Mouse (Mus musculus): ENCODE results near the gene Syne1.

The Syne1 gene

DNA sequence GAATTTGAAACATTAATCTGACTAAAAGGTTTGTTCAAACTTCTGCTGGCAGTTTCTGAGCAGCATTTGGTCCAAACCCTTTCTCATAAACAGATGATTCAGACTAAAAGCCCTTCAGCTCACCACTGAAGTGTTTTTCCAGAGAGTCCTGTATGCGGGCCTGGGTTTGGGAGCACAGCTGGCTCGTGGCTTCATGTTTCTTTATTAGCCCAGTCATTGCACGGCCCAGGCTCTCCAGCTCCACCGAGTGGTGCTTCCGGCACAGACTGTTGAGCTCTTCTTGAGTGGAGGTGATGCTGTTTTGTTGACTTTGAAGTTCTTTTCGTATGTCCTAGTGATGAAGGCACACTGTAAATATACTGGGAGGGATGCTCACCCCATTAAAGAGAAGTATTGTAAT, 245.7 kb downstream of the Syne1 start:
- no peak for DNase-seq (ENCODE audit: low spot score)

DNA sequence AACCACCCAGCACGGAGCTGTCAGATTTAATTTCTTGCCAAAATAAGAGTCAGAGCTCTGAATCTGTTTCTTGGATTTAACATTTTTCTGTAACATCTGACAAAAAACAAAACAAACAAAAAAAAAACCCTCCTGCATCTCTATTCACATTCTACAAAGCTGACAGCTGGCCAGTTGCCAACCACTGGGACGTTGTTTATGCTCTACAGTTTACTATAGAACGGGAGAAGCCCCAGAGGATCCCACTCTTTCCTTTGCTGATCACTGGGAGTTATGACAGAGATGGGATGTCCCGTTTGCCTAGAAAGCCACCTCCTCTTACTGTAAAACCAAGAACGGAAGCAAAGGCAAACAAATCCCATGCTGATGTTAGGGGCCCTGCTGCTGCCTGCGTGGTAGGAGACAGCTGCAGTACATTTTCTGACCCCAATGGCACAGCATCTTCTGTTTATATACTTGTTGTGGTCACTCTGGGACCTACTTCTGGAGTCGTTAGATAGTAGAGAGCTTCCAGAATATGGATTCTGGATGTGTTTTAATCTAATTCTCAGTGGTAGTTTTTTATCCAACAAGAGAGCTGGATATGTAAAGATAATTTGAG, 255.9 kb downstream of the Syne1 start:
- DNase-seq (ENCODE audit: low spot score) = peak; percentile 48

DNA sequence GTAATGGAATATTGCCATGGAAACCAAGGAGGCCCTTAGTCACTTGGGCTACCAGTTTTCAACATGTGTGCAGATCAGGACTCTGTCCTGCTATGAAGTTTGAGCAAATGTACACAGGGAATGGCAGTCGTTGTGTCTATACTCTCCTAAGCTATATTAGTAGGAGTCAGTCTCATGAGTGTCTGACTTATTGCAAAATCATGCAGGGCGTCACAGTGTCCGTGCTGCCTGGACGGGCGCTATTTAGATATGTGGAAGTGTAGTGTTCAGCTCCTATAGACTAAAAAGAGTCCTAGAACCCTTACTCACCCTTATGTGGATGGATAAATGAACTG, 261.7 kb downstream of the Syne1 start:
- no peak for DNase-seq (ENCODE audit: low spot score)

DNA sequence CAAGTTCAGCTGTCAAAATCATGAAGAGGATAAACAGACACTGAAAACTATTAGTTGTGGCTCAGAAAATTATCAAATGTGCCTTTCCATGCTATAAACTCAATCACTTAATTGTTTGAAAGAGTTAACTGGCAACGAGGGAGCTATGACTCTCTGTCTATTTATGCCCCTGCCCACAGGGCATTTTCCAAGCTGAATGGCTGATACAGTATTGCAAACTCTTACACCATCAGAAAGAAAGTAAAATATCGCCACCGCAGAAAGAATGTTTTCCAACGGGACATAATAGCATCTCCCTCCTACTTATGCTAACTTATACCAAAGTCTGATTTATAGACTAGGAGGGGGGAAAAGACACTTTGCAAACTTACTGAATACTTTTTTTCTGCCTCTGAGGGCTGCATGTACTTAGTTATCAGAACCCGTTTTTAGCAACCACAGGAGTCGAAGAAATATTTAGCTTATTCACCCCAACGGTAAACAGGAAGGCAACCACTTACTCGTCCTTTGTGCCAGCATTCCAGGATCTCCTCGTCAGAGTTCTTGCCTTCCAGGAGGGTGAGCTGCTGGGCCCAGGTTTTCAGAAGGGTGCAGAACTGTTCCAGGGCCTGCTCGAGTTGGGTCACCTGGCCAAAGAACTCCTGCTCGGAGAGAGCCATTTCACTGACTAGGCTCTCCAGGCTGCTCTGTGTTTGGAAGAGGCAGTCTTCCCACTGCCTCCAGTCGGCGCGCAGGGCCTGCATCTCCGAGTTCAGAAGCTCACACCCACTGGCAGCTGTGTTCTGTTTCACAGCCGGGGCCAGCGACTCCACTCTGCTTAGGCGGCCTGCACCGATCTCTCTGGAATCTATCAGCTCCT, 262.3 kb downstream of the Syne1 start:
- DNase-seq (ENCODE audit: low spot score) = peak; percentile 66

DNA sequence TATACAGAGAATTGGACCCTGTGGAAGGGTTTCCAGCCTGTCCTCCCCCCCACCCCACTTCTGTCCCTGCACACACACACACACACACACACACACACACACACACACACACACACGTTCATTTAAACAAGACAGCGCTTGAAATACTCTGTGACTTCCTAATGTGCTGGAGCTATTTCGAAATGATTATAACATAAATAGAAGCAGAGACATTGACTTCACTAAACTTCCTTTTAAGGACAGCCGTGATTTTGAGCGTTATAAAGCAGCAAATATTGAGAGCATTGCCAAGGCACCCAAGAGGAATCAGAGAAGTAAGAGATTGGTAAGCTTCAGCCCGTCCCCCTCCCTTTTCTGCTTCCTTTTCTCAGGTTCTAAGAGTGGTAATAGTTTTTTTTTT, 263.0 kb downstream of the Syne1 start:
- no peak for DNase-seq (ENCODE audit: low spot score)

DNA sequence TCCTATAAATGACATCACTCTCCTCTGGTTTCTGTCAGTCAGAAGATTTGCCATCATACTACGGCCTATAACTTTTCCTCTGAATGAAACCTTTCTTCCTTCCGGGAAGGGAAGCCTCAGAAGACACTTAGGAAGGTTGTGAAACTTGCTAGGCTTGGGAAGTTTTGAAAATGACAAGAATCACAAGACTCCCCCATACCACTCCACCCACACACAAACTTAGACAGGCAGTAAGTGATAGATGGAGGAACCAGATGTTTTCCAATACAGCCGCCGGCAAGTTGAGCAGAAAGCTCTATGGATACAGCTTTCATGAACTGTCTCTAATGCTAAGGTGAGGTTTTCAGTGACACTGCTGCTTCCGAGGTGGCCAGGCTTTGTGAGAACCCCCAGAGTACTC, 275.5 kb downstream of the Syne1 start:
- DNase-seq (ENCODE audit: low spot score) = no peak

DNA sequence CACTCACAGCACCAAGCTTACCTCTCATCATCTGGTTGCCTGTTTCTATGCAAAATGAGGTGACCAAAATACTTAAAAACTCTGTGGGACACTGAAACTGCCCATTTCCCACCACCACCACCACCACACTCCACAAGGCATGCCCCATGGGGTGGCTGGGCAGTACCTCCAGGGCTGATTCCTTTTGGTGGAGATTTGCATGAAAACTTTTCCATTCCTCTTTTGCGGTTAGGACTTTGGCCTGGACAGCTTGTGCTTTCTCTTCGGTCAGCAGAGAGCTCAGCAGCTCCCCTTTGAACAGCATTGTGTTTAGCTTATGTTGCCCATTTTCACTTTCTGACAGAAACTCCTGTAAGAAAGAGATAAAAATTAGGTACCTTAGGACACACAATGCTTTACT, 280.6 kb downstream of the Syne1 start:
- DNase-seq (ENCODE audit: low spot score) = no peak

DNA sequence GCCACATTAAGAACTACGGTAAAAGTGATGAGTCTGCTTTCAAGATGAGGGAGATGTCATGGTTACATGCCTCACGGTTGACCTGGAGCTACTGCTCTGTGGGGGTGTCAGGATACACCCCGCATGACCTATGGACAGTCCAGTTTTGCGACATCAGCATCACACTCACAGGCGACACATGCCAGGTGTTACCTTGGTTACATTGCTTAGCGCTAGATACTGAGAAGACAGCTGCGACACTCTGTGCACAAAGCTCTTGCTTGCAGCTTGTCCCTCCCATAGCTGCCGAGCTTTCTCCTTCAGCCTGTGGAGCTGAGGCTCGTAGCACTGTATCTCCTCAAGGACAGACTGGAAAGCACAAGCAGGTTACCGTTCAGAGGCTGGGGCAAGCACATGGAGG, 286.9 kb downstream of the Syne1 start:
- no peak for DNase-seq (ENCODE audit: low spot score)

DNA sequence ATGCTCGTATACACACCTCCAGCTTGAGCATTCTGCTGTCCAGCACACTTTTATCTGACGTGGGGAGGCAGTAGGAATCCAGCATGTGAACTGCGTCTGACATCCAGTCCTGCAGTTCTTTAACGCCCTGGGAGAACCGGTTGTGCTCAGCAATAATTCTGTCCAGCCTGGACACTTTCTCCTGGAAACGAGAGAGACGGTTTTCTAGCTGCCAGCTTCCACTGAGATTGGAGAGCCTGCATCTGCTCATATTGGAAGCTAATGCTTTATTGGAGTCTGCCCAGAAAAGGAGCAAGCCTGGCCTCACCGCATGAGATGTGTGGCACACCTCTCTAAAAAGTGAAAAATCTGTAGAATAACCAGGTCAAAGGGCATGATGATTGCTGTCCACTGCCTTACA, 288.6 kb downstream of the Syne1 start:
- no peak for DNase-seq (ENCODE audit: low spot score)

DNA sequence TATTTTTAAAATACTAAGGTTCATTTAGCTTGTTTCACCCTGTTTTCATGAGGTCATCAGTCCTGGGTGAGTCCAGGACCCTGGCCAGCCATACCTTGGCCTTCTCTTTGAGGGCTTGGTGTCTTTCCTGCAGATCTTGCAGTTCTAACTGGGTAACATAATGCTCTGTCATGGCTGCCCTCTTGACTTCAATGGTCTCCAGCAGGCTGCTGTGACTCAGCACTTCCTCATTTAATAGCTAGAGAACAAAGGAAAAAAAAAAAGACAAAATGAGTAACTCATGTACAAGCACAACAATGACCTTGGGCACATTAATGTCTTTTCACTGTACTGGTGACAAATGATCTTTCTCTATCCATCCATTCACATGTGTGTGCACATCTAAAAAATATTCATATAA, 294.6 kb downstream of the Syne1 start:
- DNase-seq (ENCODE audit: low spot score) = no peak

DNA sequence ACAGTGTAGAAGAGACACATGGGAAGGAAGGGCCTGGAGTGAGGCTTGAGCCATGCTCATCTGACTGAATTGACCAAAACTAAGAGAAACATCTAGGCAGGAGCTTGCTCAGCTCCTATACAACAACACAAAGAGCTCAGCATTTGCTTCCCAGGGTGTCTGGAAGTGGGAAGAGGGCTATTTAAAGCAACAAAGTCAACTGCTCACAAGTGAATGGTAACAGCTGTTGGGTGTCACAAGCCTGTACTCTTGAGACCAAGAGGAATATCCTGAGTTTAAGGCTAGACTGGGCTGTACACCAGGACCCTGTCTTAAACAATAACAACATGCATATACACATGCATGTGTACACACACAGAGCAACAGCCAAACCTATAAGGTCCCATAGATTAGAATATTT, 297.5 kb downstream of the Syne1 start:
- no peak for DNase-seq (ENCODE audit: low spot score)

DNA sequence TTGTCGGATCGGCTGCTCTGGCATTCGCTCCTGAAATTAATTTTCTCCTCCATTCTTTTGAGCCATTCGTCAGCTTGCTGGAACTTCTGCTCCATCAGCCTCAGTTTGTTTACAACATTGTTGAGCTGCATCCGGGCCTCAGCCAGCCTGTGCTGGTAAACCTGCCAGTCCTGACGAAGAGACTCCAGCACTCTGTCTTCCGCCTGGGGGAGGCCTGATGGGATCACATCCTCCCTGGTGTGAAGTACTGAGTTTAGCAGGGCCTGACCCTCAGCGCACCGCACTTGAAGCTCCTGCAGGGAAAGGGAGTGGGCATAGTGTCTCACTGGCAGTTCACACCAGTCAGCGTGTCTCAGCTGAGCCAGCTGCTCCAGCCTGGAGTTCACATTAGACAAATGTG, 300.6 kb downstream of the Syne1 start:
- DNase-seq (ENCODE audit: low spot score) = no peak

DNA sequence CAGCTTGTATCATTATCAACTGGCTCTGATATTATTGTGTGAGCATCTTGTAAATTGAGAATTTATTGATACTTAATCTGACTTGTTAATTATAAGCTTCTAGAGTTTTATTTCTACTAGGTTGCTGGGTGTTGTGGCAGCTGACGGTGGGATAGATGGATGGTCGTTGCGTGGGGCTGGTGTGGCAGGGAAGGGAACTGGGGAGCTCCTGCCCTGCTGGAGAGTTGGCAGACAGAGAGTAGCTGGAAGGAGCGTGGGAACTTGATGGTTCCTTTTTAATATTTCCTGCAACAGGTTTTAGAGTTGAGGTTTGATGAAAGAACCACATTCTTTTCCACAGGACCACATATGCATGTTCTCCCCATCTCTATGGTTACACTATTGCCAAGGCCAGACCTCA, 311.6 kb downstream of the Syne1 start:
- DNase-seq (ENCODE audit: low spot score) = no peak

DNA sequence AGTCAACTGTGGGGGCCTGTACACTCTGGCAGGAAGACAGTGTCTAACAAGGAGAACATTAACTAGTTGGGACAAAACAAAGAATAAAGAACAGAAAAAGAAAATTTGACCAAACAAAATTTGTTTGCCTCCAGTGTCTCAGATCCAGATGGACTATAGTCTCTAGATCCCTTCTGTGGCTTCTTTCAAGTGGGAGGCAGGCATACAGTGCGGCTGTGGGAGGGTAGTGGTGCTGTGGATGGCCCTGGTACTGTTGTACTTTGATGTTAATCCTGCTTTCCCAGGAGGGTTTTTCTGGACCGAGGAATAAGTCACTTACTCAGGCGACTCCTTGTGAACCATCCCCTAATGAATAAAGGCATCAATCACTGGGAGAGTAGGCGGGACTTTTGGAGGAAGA, 314.4 kb downstream of the Syne1 start:
- DNase-seq (ENCODE audit: low spot score) = no peak

DNA sequence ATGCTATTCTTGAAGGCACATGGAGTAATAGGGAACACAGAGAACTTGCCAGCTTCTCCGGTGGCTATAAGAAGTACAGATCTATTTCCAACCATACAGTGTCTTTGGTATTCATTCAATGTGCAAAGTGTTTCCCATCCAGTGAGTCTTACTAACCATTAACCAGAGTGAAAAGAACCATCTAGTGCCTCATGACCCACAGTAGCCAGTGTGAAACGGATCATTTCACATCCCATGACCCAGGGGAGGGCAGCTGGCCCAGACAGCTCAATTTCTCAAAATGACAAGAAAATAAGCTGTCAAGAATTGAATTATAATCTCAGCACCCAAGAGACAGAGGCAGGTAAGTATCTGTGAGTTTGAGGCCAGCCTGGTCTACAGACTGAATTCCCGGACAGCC, 315.1 kb downstream of the Syne1 start:
- DNase-seq (ENCODE audit: low spot score) = no peak

DNA sequence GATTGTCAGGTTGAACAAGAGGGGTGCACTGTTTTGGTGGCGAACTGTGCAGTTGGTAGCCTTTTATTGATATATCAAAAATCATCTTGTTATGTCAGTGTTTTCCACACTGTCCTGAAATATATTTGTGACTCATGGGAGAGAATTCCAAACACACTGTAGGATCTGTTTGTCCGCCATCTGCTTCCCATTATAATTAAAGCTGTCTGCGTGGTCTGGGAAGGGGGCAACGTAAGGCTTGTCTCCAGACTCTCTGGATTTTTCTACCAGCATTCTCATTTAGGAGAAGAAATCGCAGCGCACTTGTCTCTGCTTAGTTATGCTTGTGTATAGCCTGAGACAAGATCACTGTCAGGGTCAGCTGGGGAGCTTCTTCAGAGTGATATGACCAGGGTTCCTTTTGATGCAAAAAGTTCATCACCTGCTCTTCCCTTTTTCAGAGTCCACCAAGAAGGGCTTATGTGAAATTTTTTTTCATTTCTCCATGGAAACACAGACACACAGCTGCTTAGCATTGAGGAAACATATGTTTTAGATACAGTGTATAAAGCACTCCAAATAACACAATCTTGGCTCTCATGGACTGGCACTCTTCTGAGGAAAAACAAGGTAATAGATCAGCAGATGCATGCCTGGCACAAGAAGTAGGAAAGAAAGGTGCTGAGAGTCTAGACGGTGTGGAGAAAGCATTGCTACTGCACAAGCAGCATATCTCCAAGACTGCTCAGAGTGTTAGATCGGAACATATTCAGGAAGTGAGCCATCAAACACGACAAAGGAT, 316.4 kb downstream of the Syne1 start:
- no peak for DNase-seq (ENCODE audit: low spot score)

DNA sequence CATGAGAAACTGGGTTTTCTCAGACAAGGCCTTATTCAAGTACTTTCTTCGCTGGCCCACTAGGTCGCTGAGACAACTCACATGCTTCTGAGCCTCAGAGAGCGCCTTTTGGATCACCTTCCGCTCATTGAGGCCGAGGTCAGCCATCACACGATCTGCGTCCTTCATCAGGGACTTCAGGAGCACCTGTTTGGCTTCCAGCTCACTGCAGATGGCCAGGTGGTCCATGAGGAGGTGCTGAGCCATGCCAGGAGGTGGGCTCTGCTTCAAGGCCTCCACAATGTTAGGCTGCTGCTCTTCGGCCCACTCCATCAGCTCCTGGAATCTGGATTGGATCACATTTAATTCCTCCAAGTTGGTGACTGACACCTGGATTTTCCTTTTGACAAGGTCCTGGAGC, 322.2 kb downstream of the Syne1 start:
- no peak for DNase-seq (ENCODE audit: low spot score)

DNA sequence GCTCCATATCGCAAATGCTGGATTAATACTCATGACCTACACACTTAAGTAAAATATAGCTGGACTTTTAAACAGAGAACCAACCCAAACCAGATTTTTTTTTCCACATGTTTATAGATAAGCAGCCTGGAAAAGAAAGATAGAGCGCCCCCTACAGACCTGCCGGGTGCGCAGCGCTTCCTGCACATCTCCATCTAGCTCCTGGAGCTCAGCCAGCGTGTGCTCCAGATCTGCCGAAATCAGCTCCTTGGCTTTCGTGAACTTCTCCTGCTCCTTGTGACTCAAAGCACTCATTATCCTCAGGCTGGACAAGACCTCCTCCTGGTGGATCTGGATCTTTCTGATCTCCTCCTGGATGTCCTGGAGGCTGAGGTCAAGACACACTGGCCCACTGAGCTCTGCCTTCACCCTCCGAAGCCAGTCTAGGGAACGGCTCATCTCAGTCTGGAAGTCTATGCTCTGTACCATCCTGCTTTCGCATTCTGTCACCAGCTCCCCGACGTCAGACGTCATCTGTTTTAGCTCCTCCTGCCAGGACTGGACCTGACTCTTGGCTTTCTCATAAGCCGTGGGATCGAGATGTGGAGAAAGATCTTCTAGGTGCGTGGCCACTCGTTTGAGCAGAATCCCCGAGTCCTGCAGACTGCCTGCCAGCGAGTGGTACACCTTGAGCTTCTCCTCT, 323.7 kb downstream of the Syne1 start:
- DNase-seq (ENCODE audit: low spot score) = peak; percentile 60

DNA sequence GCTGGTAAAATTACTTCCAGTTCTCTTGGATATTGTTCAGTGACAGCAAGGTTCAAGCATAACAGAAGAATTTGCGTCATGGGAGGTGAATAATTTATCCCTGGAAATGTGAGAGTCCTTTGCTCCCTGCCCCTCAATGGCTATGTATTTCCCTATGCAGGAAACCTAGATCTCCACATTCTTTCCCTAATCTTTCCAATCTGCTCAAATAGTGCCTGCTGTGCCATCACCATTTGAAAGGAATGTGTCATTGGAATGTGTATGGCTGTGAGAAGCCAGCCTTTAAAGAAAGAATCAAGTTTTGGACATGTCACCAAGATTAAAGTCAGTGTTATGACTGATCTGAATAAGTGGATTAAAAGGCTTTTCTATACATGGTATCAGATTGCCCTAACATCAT, 335.3 kb downstream of the Syne1 start:
- no peak for DNase-seq (ENCODE audit: low spot score)

DNA sequence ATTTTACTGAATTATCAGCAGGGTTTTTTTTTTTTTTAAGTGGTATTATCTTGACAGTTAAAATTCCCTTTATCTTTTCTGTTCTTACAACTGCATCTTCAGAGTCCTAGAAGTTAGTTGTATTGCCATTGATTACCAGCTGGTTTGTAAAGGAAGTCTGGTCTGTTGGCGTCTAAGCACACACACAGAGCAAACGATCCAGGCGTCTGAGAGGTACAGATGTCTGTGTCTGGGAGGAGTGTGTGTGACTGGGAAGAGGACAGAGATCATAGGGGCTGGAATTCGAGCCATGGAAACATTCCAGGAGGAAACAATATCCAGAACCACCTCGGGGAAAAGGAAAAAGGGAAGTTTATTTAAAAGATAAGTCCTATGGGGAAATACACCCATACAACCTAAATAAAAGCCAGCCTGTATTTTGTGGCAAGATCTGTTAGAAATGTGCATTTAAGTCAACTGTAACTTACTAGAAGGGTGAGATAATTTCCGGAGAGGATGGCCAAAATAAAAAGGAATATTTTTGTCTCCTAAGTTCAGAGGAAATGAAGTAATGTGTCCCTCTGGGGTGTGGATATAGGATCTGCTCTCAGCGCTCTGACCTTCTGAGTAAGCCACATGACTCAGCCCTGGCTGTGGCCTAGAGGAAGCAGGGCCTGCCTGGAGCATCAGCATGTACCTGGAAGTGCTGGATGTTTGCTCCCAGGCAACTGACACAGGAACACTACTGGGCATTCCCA, 343.2 kb downstream of the Syne1 start:
- no peak for DNase-seq (ENCODE audit: low spot score)

DNA sequence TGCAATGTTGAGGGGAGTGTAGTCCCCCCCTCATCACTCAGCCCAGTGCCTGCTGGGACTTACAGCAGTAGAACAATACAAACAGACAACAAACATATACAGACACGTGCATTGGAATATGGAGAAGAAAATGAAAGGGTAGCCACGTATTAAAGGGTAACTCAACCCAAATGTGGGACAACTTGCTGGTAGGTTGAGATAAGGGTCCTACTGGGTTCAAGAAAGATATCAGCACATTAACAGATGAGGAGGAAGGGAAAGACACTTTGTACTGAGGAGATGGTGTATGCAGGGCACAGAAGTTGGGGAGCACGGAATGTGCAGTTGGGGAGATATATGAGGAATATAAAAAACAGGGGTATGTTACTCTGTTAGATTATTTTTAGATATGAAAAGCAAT, 345.3 kb downstream of the Syne1 start:
- DNase-seq (ENCODE audit: low spot score) = no peak

DNA sequence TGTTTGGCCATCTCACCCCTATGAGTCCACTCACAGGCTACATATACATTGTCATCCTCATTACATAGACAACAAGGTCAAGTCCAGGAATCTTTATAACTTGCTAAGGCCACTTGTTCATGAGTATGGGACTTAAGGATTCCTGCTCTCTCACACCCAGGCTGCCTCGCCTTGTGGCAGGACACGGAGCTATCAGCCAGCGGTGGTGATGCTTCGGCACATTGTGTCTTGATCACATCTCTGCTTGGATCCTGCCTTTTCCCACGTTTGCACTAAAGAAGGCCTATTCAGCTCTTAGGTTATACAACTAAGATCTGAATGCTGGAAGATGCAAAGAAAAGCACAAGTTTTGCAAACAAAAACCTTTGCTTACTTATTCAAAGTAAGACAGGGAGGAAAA, 345.7 kb downstream of the Syne1 start:
- no peak for DNase-seq (ENCODE audit: low spot score)

Measured in testis, postnatal 10 days (tissue).